Mouse (Mus musculus) liver, embryonic 14.5 days (tissue): ENCODE data around the gene Pafah1b3.

Experiments
- CTCF ChIP-seq: IDR thresholded peaks from 2 replicates; pipeline ENCODE4 v1.5.1; 2016; ENCODE audit warnings: antibody characterized with exemption, low read depth, control low read depth
- EP300 ChIP-seq: IDR thresholded peaks from 2 replicates; pipeline ENCODE4 v1.6.1; 2016; ENCODE audit warnings: antibody characterized with exemption, low read depth

DNA sequence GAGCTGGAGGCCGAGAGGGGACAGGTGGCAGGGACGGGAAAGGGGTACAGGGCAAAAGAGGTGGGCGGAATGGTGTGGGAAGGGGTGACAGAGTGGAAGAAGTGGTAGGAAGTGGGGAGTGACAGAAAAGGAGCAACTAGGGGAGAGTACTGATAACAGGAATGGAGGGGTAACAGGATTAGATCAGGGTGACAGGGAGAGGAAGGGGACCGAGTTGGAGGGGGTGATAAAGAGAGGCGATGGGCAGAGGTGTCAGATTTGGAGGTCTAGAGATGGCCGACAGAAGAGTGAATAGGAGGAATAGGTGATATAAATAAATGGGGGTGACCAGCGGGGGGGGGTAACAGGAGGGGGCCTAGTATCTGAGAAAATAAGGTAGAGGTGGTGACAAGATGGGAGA is 29.2 kb downstream of the Pafah1b3 start:
- TF ChIP-seq CTCF, result no peak
- no peak for TF ChIP-seq EP300
